Comparison of ENCODE assay signal across 1 mouse cellular context in the genomic region with DNA sequence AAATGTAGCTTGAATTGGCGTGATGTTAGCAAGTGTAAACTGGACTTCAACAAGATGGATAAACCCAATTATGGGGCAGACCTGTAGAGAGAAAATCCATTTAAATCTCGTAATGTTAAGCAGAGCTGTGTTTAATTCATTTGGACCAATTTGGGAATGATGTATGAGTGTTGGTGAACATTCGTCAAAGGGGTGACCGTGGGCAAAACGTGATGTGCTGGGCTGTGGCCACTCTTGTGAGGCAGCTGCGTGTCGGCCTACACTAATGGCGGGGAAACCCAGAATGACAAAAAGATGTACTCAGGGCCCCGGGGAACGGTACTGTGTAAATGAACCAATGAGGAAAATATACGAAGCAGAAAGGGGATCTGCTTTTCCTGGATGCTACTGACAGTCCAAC.
A peak's percentile ranks its signal among the peaks of the same experiment; 100 is the strongest.
TF ChIP-seq lines count a peak whose summit lies in the region.

No protein-coding gene starts in this region.

TF ChIP-seq in CH12.LX, 34 proteins besides CTCF, POLR2A, EP300 and RAD21:
- TF ChIP-seq MAFK (IDR thresholded peaks at IDR 0.05; ENCODE audit: insufficient replicate concordance, low read length) (no peak), MAZ (IDR thresholded peaks at IDR 0.05; ENCODE audit: low read depth, low read length) (no peak), BHLHE40 (IDR thresholded peaks at IDR 0.05; ENCODE audit: low read depth, low read length) (peak; percentile 91)
TF ChIP-seq in CH12.LX: peak in this region for 1.
